Mouse (Mus musculus) 416B (cell line): ENCODE data around the gene Arhgef18.
A peak's percentile ranks its signal among the peaks of the same experiment; 100 is the strongest.

Experiments used
- DNase-seq: peaks from one replicate; pipeline ENCODE4 v3.0.0; 2011; ENCODE audit warnings: low read depth

Arhgef18 gene

DNA sequence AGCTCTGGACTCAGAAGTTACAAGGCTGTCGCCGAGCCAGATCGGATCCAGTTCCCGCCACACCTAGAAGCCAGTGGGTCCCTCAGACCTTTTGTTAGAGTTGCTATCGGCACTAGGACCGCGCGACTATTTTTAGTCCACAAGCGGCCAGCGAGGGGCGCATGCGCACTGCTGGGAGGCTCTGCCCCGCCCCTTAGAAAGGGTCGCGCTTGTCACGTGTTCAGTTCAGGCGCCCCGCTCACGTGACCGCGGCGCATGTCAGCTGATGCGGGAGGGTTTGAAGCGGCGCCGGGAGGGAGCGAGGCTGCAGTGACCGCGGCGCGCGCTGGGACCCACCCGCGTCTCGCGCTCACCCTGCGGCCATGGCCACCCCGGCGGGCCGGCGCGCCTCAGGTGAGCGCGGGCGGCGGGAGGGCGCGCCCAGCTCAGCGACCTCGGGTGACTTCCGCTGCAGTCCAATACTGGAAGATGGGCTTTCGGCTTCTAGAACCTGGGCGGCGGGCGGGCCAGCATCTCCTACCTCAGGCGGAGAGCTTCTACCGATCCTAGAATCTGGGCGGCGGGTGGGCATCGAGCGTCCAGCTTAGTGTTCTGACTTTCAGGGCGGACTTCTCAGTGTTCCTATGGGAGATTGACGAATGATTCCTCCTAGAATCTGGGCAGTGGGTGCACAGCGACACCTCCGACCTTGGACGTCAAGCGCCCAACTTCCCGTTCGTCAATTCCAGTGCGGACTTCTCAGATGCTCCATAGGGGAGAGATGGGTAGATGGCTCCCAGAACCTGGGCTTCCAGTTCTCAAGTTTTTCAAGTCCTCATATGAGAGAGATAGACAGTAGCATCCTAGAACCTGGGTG is 107.7 kb downstream of the Arhgef18 start, which contains the start of gene Mcoln1:
Mcoln1 (plus strand) TSS at position 223 of the 856 bp plus-strand sequence.
- peak; percentile 97 for DNase-seq

DNA sequence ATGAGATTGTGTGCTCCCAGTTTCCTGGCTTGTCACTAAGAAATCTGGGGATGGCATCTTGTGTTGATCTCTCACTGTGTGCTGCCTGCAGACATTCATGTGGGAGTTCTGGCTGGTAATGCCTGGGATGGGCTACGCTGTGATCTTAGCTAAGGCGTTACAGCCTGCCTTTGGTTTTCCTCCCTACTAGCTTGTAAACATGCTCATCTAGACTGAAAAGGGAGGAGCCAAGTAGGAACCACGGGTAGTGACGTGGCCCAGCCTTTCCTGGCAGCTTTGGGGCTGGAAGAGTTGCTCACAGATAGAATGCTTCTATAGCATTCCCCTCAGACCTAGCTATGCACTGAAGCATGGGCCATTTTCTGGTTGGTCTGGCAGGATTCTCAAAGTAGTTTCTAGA is 109.4 kb downstream of the Arhgef18 start:
- peak; percentile 46 for DNase-seq
